Mouse (Mus musculus) kidney, adult 2 months (tissue): ENCODE results near the gene 1810010H24Rik.
"Not testable (repeated sequence)": the region's sequence is repeated elsewhere in the genome, so short reads cannot be mapped to it uniquely, and the experiment has no call there.

ENCODE experiments used
- CTCF ChIP-seq: fragments of 200-500 bp; conservative IDR thresholded peaks from 2 replicates; pipeline ENCODE4 v1.5.1; 2011; ENCODE audit warnings: low read depth, mild to moderate bottlenecking, control low read depth, low read length, moderate library complexity, mixed read lengths; ENCODE audit not compliant: insufficient read depth, insufficient read length
- POLR2A ChIP-seq: fragments of 200-500 bp; IDR thresholded peaks from one replicate; pipeline ENCODE4 v1.6.1; 2011; ENCODE audit warnings: low read depth, low read length, control low read depth

DNA sequence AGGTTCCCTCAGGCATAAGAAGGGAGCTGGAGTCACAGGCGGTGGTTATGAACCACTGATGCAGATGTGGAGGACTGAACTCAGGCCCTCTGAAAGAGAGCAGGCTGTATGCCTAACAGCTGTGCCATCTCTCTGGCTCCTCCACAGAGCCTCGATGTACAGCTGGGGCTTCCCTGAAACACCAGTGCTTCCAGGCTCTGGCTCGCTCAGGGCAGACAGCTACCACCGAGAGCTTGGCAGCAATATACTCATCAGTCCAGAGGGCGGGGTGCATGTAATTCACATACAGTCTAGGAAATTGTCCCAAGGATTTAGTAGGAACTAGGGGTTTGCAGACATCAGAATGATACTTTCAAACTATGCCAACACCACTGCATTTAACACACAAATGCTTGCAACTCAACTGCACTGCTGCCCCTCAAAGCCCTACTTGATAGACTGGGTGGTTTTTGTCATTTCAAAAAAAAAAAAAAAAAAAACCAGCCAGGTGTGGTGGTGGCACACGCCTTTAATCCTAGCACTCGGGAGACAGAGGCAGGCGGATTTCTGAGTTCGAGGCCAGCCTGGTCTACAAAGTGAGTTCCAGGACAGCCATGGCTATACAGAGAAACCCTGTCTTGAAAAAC, 39.4 kb upstream of the 1810010H24Rik start:
- not testable (repeated sequence) for TF ChIP-seq POLR2A, CTCF
